Mouse (Mus musculus): ENCODE measurements around the gene Cep55.

The Cep55 gene

DNA sequence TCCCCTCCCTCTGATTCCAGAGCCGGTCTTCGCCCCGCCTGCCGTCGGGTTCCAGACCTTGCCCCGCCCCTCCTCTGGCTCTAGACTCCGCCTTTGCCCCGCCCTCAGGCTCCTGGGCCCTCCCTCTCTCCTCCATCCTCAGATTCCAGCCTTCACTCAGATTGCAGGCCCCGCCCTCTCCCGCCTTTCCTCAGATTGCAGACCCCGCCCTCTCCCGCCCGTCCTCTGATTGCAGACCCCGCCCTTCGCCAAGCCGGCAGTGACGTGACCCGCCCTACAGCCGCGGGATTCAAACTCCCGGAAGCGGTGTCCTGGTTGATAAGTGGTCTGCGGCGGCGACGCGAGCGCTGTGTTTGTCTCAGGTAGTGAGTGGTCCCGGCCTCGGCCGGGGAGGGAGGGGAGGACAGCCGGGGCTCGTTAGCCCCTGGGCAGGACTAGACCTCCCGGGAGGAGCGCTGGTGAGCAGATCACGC is at the start of gene Cep55:
TSS of gene Cep55 (plus strand) at position 292 of the 473 bp plus-strand sequence.
- peak; percentile 97 to 99 for DNase-seq

DNA sequence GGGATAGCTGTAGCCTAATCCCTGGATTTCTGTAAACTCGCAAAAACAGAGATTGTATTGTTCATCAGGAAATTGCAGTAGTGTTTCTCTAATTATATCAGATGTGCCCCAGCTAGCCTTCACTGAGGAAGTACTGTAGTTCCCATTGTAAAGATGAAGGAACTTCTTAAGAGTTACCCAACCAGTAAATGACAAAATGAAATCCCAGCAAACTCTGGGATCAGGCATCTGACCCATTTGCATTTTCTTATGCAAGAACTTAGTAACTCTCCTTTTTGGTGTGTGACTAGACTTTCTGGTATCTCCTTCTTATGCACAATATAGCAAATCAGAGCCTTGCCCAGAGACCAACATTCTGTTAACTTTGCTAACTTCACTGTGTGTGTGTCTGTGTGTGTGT is 43.4 kb upstream of the Cep55 start:
- DNase-seq = no peak

GRCm38 (mm10) chr19:38014443-38014842 is 40.4 kb upstream of the Cep55 start:
- no peak for DNase-seq

DNA sequence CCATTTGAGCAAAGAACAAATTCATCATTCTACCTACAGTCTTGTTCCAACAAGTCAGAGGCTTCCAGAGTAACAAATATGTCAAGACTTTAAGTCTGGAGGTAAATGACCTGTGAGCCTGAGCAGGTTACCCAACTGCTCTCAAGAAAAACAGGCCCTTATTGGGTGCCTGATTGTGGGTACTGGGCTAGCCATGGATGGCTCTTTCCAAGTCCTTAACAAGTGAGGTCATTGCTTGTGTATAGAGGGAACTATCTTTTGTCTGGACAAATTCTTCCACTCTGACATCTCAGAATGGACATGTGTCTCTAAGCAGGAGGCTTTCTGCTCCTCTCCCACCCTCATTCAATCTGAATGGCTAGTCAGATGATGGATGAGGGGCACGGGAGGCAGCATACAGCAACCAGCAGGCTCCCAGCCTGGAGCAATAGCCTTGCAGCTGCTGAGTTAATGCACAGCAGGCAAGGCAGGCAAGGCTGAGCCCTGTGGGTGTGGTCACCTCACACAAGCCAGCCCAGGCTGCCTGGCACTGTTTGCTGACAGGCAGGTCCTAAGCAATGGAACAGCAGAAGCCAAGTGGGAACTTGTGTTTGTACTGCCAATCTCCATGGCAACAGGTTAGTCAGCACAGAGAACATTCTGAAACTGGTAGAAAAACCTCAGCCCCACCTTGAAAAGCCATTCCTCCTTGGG is 39.5 kb upstream of the Cep55 start:
- peak; percentile 77 to 89 for DNase-seq

DNA sequence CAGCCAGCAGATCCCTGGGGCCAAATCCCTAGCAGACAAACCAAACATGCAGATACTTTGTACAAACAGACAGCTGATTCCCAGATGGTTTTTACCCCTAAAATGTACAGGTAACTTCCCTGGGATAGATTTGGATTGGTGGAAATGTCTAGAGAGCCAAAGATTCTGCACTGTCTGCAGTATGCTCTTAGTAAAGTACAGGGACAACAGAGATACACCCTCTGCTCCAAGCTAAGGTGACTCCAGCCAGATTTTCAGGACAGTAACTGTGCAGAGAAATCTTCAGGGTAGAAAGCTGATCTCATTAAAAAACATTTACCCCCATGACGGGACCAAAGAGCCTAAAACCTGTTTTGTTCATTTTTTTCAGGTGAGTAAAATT is 38.9 kb upstream of the Cep55 start:
- no peak for DNase-seq

DNA sequence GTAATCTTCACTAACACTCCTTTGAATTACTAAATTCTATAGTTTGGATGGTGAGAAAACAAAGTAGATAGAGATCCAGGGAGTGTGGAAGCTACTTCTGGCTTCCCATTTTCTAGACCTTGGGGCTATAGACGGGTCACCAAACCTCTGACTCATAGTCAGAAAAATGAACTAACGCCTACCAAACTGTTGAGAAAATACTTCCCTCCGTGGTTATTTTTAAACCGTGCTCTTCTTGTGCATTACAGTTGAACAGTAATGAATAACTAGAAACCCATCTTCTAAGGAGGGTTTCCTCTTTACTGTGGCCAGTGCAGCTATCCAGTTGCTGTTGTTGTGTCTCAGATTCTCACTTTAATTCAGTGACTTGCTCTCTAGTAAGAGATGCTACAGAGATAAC is 32.1 kb upstream of the Cep55 start:
- no peak for DNase-seq

GRCm38 (mm10) chr19:38023603-38024002 is 31.2 kb upstream of the Cep55 start:
- DNase-seq = no peak

GRCm38 (mm10) chr19:38025254-38026041 is 29.4 kb upstream of the Cep55 start:
- DNase-seq = peak; percentile 67 to 92

DNA sequence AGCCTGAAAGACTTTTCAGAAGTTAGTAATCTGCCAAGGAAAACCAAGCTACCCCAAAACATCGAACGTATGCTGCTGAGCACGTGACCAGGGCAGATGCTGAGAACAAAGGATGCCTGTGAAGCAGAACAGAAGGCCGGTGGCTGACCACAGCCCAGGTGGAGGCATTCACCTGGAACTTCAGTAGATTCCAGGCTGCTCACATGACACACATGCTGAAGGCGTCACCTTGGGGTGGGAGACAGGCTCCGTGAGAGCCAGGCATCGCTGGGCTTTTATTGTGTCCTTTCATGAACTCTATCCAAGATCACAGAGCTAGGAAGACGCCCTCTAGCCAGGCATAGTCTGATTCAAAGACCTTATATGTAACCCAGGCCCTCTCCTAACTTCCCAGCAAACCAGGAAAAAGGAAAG is 28.6 kb upstream of the Cep55 start:
- peak; percentile 52 to 57 for DNase-seq

DNA sequence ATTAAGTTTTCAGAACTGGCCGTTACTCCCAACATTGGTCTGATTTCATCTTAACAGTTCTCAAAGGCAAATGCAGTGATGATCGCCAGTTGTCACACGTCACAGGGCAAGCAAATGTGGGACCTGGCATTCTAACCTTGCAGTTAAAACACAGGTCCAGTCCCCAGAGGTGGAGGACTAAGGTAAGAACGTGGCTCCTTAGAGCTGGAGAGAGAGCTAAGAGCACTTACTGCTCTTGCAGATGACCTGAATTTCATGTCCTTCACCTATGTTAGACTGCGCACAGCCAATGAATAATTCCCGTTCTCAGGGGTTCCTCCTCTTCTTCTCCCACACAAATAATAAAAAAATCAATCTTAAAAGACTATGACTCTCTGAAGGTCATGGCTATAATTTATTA is 27.4 kb upstream of the Cep55 start:
- no peak for DNase-seq

DNA sequence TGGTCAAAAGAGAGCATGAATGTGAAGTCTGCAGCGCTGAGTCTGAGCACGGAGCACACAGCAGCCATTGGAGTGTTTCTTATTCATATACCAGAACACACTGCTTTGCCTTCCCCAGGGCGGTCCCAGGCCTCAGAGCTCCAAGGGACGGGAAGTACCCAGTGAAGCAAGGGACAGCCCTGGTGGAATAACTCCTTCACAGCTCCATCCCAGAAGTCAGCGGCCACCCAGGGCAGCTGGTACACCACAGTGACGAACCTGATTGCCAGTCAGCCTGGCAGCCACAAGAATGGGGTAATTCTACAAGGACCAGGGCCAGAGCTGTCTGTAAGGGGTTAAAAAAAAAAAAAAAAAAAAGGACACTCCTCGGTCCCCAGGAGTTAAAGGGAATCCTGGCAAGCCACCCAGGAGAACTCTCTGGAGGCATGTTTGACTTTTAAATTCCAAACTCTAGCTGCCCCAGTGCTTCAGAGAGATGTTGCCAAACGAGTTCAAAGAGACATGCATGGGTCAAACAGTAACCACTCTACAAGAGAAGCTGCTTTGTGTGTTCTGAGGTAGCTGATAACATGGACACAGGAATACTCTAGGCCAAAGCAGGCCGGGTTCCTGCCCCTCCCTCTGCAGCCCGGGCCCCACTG is 26.8 kb upstream of the Cep55 start:
- peak; percentile 66 to 80 for DNase-seq

DNA sequence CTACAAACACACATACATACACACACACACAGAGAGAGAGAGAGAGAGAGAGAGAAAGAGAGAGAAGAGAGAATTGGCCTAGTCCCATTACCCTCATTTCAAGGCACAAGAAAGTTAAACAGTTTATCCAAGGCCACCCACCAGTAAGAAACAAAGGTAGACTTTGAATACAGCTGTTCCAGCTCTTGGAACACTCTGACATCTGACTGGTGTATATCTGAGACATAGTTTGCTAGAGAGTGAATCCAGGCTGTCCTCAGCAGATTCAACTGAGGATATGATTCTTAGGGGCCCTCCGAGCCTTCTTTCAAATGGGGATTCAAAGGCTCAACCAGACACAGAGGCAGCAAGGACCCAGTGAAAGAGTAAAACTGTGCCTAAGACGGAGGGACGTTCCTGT is 25.5 kb upstream of the Cep55 start:
- no peak for DNase-seq

DNA sequence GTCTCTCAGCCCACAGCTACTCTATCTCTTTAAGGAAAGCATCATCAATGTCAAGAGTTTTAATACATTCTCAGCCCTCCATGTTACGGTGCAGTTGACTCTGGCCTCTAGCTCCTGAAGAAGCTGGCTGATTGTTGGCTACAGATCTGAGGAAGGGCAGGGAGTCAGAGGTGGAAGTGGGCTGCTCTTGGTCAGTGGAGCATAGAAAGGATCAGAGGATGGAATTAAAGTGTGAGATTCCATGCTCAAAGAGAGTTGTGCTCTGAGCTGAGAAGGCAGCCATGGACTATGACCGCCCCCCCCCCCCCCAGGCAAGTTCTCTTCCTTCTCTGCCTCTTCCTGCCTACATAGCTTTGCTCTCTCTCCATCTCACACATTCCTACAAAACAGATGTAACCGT is 24.9 kb upstream of the Cep55 start:
- DNase-seq = peak in 1 of 2 experiments; percentile 57

GRCm38 (mm10) chr19:38030673-38031137 is 24.1 kb upstream of the Cep55 start:
- DNase-seq = peak; percentile 85

DNA sequence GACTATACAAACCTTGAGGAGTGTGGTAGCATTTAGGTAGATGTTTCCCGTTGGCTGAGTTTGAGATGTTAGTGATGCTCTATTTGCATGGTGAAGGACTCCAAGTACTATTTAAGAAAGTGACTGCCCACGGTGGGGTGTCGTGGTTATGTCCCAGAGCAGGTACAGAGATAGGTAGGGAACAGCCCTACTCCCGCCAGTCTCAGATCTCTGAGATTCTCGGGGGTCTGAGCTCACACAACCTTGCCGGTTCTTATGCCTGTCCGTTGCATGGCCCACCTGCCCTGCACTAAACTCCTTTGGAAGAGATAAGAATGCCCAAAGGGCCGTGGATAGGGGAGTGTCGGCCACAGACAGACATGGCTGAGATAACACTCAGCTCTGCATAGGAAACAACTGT is 23.7 kb upstream of the Cep55 start:
- no peak for DNase-seq

DNA sequence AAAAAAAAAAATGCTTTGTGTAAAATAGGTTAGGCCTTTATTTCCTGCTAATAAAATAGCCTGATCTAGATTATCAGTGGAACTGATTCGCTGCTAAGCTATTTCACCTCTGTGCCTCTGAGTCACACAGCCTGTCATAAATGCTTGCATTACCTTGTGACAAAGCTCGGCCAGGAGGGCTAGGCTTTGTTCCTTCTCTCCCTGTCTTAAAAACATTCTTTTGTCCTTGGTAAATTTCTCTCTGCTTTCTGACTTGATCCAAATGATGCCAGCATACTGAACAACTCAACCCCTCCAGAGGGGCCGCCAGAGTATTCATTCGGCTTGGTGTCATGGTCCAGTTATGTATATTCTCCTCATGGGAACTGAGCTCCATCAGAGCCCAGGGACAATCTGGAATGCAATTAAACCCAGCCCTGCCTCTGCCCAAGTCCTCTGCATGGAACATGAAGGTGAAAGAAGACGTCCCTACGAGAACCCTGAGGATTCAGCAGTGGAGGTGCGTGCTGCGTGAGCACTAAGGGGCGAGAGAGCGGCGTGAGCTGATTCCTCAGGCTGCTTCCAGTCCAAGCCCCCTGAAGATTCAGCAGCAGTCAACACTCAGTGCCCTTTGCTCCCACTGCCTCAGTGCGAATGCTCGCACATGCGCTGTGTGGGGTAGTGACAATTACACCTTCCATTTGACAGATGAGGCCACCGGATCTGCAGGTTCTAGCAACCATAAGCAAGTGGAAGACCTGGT is 21.6 kb upstream of the Cep55 start:
- no peak for DNase-seq

DNA sequence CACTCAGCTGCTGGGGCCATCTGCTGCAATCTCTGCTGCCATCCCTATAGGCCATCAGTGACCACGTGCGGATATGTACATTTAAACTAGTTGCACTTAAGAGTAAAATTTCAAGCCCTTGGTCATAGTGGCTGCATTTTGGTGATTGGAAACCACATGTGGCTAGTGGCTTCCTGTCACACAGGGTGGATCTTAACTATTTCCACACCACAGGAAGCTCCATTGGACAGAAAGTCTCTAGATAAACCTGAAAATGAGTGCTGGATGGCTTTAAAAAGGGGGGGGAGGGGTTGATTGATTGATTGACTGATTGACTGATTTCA is 21.1 kb upstream of the Cep55 start:
- DNase-seq = no peak

DNA sequence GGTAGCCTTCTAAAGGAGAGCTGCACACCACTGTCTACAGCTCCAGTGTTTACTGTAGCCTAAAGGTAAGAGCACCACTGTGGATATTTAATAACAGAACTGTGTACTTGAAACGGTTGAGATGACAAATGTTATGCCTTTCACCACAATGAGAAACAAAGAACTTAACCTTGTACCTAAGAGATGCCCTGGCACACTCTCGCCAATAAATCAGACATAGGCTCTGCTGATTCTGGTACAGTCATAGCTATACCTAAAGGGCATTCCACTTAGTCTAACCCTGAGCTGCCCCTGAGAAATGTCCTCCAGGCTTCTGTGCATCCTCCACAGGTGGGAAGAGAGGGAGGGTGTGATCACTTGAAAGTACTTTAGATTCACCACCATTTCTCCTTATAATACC is 20.1 kb upstream of the Cep55 start:
- no peak for DNase-seq

- no peak for DNase-seq
Observed at GRCm38 (mm10) chr19:38035766-38036165, 19.0 kb upstream of the Cep55 start.

DNA sequence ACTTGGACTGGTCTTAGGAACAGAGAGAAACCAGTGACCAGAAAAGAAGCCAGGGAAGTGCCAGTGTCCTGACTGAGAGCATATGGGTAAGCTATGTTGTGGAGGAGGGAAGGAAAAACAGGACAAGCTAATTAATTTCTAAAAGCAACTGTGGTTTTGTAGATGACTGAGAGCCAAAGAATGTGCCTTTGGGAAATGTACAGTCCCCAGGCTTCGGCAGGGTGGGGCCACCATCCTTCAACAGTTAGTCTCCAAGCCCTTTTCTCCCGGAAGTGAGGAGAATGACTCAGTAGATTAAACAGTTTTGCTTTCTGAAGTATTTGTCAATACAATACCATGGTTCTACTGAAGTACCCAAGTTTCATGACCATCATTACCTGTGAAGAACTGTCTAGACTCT is 16.5 kb upstream of the Cep55 start:
- DNase-seq = no peak

GRCm38 (mm10) chr19:38042261-38042722 is 12.5 kb upstream of the Cep55 start:
- peak; percentile 52 to 63 for DNase-seq

DNA sequence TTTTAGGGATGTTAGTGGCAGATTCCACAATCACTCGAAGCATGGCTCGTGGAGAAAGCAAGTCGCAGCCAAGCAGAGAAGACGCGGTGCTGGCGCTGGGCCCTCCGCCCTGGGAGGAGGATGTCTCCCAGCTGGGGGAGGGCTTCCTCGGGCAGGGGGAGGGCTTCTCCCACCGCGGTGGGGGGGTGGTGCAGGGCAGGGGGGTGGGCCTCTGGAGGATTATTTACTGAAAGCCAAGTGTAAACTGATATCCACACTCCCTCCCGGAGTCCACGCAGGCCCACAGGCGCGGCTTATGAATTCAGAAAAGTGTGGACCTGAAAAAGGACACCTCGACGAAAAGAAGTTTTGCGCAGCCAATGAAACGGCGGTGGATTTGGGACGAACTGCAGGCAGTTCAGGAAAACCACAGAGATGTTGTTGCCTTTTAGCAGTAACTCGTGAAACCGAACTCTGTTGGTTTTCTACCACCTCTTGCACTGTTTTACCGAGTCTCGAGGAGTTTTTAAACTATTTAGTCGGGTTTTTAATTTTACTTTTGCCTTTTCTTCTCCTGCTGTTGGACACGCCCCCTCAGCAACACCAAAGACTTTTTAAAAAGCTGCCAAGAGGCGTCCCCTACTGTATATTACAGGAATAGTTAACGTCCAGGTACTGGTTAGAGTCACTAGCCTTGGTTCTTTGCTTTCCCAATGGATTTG is 11.4 kb upstream of the Cep55 start, which contains the start of gene Myof:
TSS of gene Myof (minus strand) at position 297 of the 701 bp plus-strand sequence.
- DNase-seq = peak; percentile 74 to 76

Measured in kidney, postnatal 36 days (tissue).